Mouse (Mus musculus) stomach, embryonic 14.5 days (tissue): ENCODE data around the gene Parvb. TPM values are rescaled to one million over a fixed set of nuclear protein-coding genes. Genes with fewer than 3 reads are reported as not detected.

Experiments used
- ATAC-seq: fragments of 200-750 bp; cut with Nextera tagmentation; 2 replicates; pipeline ENCODE4 v1.8.0; 2017; ENCODE audit warnings: low read depth, moderate TSS enrichment; ENCODE audit not compliant: insufficient number of reproducible peaks, insufficient read depth, low FRiP score
- H3K27ac ChIP-seq: fragments of 300-500 bp; sonication (generic); 2 replicates; pipeline ENCODE4 v1.5.1; 2014; ENCODE audit warnings: mild to moderate bottlenecking, low read length, moderate library complexity, mixed read lengths
- H3K27me3 ChIP-seq: fragments of 300-500 bp; sonication (generic); 2 replicates; pipeline ENCODE4 v1.6.1; 2014; ENCODE audit warnings: low read length, control low read depth, mixed read lengths; ENCODE audit not compliant: control insufficient read depth, insufficient read depth
- H3K36me3 ChIP-seq: fragments of 300-500 bp; sonication (generic); 2 replicates; pipeline ENCODE4 v1.6.1; 2014; ENCODE audit warnings: mild to moderate bottlenecking, control low read depth, low read length, moderate library complexity, mixed read lengths; ENCODE audit not compliant: control insufficient read depth, insufficient read depth
- H3K4me1 ChIP-seq: fragments of 300-500 bp; sonication (generic); 2 replicates; pipeline ENCODE4 v1.6.1; 2014; ENCODE audit warnings: low read length, control low read depth, mixed read lengths; ENCODE audit not compliant: control insufficient read depth, insufficient read depth
- H3K4me2 ChIP-seq: fragments of 300-500 bp; sonication (generic); replicated peaks from 2 replicates; pipeline ENCODE4 v1.6.1; 2014; ENCODE audit warnings: low read depth, low read length, control low read depth
- H3K4me3 ChIP-seq: fragments of 300-500 bp; sonication (generic); 2 replicates; pipeline ENCODE4 v1.5.1; 2014; ENCODE audit warnings: low read depth, low read length, control low read depth
- H3K9ac ChIP-seq: fragments of 300-500 bp; sonication (generic); replicated peaks from 2 replicates; pipeline ENCODE4 v1.6.1; 2014; ENCODE audit warnings: low read depth, mild to moderate bottlenecking, control low read depth, low read length, moderate library complexity, mixed read lengths
- H3K9me3 ChIP-seq: fragments of 300-500 bp; sonication (generic); 2 replicates; pipeline ENCODE4 v1.6.1; 2016; ENCODE audit warnings: low read depth, low read length, control low read depth; ENCODE audit not compliant: control insufficient read depth
- WGBS: fragments of 180-500 bp; shearing (Covaris S2); extraction: QIAGEN DNeasy Blood & Tissue Kit; methylation state at CpG from one replicate; pipeline ENCODE4 v1.1.7; 2014; 5-methylcytosine and 5-hydroxymethylcytosine counted together
- polyA plus RNA-seq: library from polyadenylated mRNA; unstranded; fragments of >200 nt; fragmentation: Nextera tagmentation; extraction: Ambion mirVana; gene quantifications from 2 replicates; pipeline ENCODE4 v1.2.1, GENCODE M21; 2014

Parvb gene
- polyA plus RNA-seq, 1 experiment from 2014 or later = 4.4 TPM

GRCm38 (mm10) chr15:84267720-84268260, 35.9 kb downstream of the Parvb start:
- H3K27ac ChIP-seq = no peak overlapping the region
- 93% methylated on average over 11 of the region's 11 CpGs for WGBS
- H3K9me3 ChIP-seq = no peaks in the 10 kb centered on the region
- no peak overlapping the region for H3K9ac ChIP-seq
- no peak for ATAC-seq
- H3K4me2 ChIP-seq = no peak overlapping the region
- H3K36me3 ChIP-seq = no peaks in the 10 kb centered on the region
- H3K4me1 ChIP-seq = no peaks in the 10 kb centered on the region; the same call in 1 of the 2 replicates
- no peaks in the 10 kb centered on the region for H3K27me3 ChIP-seq
- no peak overlapping the region for H3K4me3 ChIP-seq

GRCm38 (mm10) chr15:84269107-84269633, 37.3 kb downstream of the Parvb start:
- no peaks in the 10 kb centered on the region for H3K9me3 ChIP-seq
- H3K4me2 ChIP-seq = no peak overlapping the region
- WGBS = 83% methylated on average over 10 of the region's 10 CpGs
- no peaks in the 10 kb centered on the region for H3K36me3 ChIP-seq
- H3K4me1 ChIP-seq = no peaks in the 10 kb centered on the region; the same call in 1 of the 2 replicates
- no peak overlapping the region for H3K4me3 ChIP-seq
- no peak overlapping the region for H3K9ac ChIP-seq
- H3K27me3 ChIP-seq = no peaks in the 10 kb centered on the region
- H3K27ac ChIP-seq = no peak overlapping the region
- no peak for ATAC-seq

GRCm38 (mm10) chr15:84270032-84270431, 38.2 kb downstream of the Parvb start:
- H3K9me3 ChIP-seq = no peaks in the 10 kb centered on the region
- no peaks in the 10 kb centered on the region for H3K27me3 ChIP-seq
- ATAC-seq = no peak
- no peak overlapping the region for H3K4me3 ChIP-seq
- H3K9ac ChIP-seq = no peak overlapping the region
- 78% methylated on average over 5 of the region's 5 CpGs for WGBS
- H3K4me1 ChIP-seq = no peaks in the 10 kb centered on the region; the same call in 1 of the 2 replicates
- H3K36me3 ChIP-seq = no peaks in the 10 kb centered on the region
- H3K27ac ChIP-seq = no peak overlapping the region
- H3K4me2 ChIP-seq = no peak overlapping the region

- Histone ChIP-seq H3K4me3 (no peak overlapping the region), H3K4me2 (no peak overlapping the region), H3K27me3 (no peaks in the 10 kb centered on the region), H3K36me3 (no peaks in the 10 kb centered on the region), H3K9ac (no peak overlapping the region), H3K27ac (no peak overlapping the region), H3K4me1 (no peaks in the 10 kb centered on the region; the same call in 1 of the 2 replicates), H3K9me3 (no peaks in the 10 kb centered on the region)
- 76% methylated on average over 6 of the region's 6 CpGs for WGBS
- no peak for ATAC-seq
These were observed 38.6 kb downstream of the Parvb start for GRCm38 (mm10) chr15:84270463-84270862.

GRCm38 (mm10) chr15:84276066-84276465, 44.2 kb downstream of the Parvb start:
- Histone ChIP-seq H3K4me3 (no peak overlapping the region), H3K36me3 (no peaks in the 10 kb centered on the region), H3K27me3 (no peaks in the 10 kb centered on the region), H3K4me2 (no peak overlapping the region), H3K9me3 (no peaks in the 10 kb centered on the region), H3K27ac (no peak overlapping the region), H3K9ac (no peak overlapping the region), H3K4me1 (no peaks in the 10 kb centered on the region)
- 85% methylated on average over 4 of the region's 4 CpGs for WGBS
- ATAC-seq = no peak

GRCm38 (mm10) chr15:84278091-84278490, 46.2 kb downstream of the Parvb start:
- H3K4me1 ChIP-seq = no peaks in the 10 kb centered on the region
- no peak overlapping the region for H3K4me3 ChIP-seq
- H3K4me2 ChIP-seq = no peak overlapping the region
- no peaks in the 10 kb centered on the region for H3K36me3 ChIP-seq
- H3K9ac ChIP-seq = no peak overlapping the region
- no peaks in the 10 kb centered on the region for H3K9me3 ChIP-seq
- no peaks in the 10 kb centered on the region for H3K27me3 ChIP-seq
- ATAC-seq = no peak
- WGBS = 78% methylated on average over 7 of the region's 7 CpGs
- H3K27ac ChIP-seq = no peak overlapping the region

GRCm38 (mm10) chr15:84278656-84279055, 46.8 kb downstream of the Parvb start:
- Histone ChIP-seq H3K4me1 (no peaks in the 10 kb centered on the region), H3K9ac (no peak overlapping the region), H3K36me3 (no peaks in the 10 kb centered on the region), H3K27me3 (no peaks in the 10 kb centered on the region), H3K27ac (no peak overlapping the region), H3K9me3 (no peaks in the 10 kb centered on the region), H3K4me3 (no peak overlapping the region), H3K4me2 (no peak overlapping the region)
- 40% methylated on average over 7 of the region's 7 CpGs for WGBS
- no peak for ATAC-seq

- Histone ChIP-seq H3K4me1 (no peaks in the 10 kb centered on the region), H3K36me3 (no peaks in the 10 kb centered on the region), H3K27me3 (no peaks in the 10 kb centered on the region), H3K27ac (no peak overlapping the region), H3K9me3 (no peaks in the 10 kb centered on the region), H3K9ac (no peak overlapping the region), H3K4me2 (no peak overlapping the region), H3K4me3 (no peak overlapping the region)
- 80% methylated on average over 8 of the region's 8 CpGs for WGBS
- no peak for ATAC-seq
These were observed 48.5 kb downstream of the Parvb start for GRCm38 (mm10) chr15:84280309-84280708.
